Mouse (Mus musculus) lung, adult 2 months (tissue): ENCODE results near the gene Zfp981.
"Not testable (repeated sequence)": the region's sequence is repeated elsewhere in the genome, so short reads cannot be mapped to it uniquely, and the experiment has no call there.

Experiments used
- CTCF ChIP-seq: fragments of 200-500 bp; IDR thresholded peaks from 2 replicates; pipeline ENCODE4 v1.5.1; 2011; ENCODE audit warnings: mild to moderate bottlenecking, low read length, control low read depth; ENCODE audit not compliant: insufficient read depth
- POLR2A ChIP-seq: fragments of 200-500 bp; IDR thresholded peaks from 2 replicates; pipeline ENCODE4 v1.6.1; 2011; ENCODE audit warnings: low read depth, mild to moderate bottlenecking, control low read depth, low read length, borderline replicate concordance; ENCODE audit errors: extremely low read depth

DNA sequence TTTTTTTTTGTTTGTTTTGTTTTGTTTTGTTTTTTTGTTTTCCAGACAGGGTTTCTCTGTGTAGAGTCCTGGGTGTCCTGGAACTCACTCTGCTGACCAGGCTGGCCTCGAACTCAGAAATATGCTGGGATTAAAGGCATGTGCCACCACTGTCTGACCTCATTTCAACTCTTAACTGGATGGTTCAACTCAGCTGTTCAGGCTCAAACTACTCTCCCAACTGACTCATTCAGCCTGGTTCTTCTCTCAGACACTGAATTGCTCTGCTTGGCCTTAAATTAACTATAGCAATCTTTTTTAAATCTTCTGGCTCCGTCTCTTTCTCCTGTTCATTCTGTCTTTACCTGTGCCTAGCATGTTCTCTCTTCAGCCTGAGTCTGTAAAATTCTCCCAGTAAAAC is 15.3 kb downstream of the Zfp981 start:
- TF ChIP-seq POLR2A, CTCF: not testable (repeated sequence)
